Mouse (Mus musculus) forebrain, postnatal 0 days (tissue): ENCODE data around the gene Clstn1. TPM values are rescaled to one million over a fixed set of nuclear protein-coding genes. Genes with fewer than 3 reads are reported as not detected.

ENCODE experiments used
- ATAC-seq: fragments of 200-750 bp; cut with Nextera tagmentation; 2 replicates; pipeline ENCODE4 v1.8.0; 2017; ENCODE audit warnings: mild to moderate bottlenecking, moderate library complexity
- DNase-seq: peaks from one replicate; pipeline ENCODE4 v3.0.0-alpha.2; 2015
- H3K27ac ChIP-seq: fragments of 300-500 bp; sonication (generic); 2 replicates; pipeline ENCODE4 v1.5.1; 2014; ENCODE audit warnings: low read depth, mild to moderate bottlenecking, antibody characterized with exemption, low read length, moderate library complexity, mixed read lengths
- H3K27me3 ChIP-seq: fragments of 300-500 bp; sonication (generic); 2 replicates; pipeline ENCODE4 v1.6.1; 2014; ENCODE audit warnings: mild to moderate bottlenecking, low read length, mixed read lengths; ENCODE audit not compliant: insufficient read depth
- H3K36me3 ChIP-seq: fragments of 300-500 bp; sonication (generic); 2 replicates; pipeline ENCODE4 v1.6.1; 2014; ENCODE audit warnings: mild to moderate bottlenecking, moderate library complexity; ENCODE audit not compliant: insufficient read depth
- H3K4me1 ChIP-seq: fragments of 300-500 bp; sonication (generic); 2 replicates; pipeline ENCODE4 v1.6.1; 2014; ENCODE audit warnings: antibody characterized with exemption; ENCODE audit not compliant: insufficient read depth
- H3K4me2 ChIP-seq: fragments of 300-500 bp; sonication (generic); 2 replicates; pipeline ENCODE4 v1.6.1; 2014; ENCODE audit warnings: low read depth, mild to moderate bottlenecking, moderate library complexity
- H3K4me3 ChIP-seq: fragments of 300-500 bp; sonication (generic); 2 replicates; pipeline ENCODE4 v1.5.1; 2014; ENCODE audit warnings: low read depth, low read length, mixed read lengths
- H3K9ac ChIP-seq: fragments of 300-500 bp; sonication (generic); 2 replicates; pipeline ENCODE4 v1.6.1; 2014; ENCODE audit warnings: mild to moderate bottlenecking
- H3K9me3 ChIP-seq: fragments of 300-500 bp; sonication (generic); 2 replicates; pipeline ENCODE4 v1.6.1; 2016; ENCODE audit warnings: low read length
- CTCF ChIP-seq: sonication (generic); IDR thresholded peaks from 2 replicates; pipeline ENCODE4 v1.5.1; 2016; ENCODE audit warnings: antibody characterized with exemption, control low read depth, low read depth
- WGBS: fragments of 180-500 bp; shearing (Covaris S2); extraction: QIAGEN DNeasy Blood & Tissue Kit; methylation state at CpG from one replicate; pipeline ENCODE4 v1.1.7; 2014; 5-methylcytosine and 5-hydroxymethylcytosine counted together
- polyA plus RNA-seq: library from polyadenylated mRNA; unstranded; fragments of >200 nt; fragmentation: Nextera tagmentation; extraction: Ambion mirVana; gene quantifications from 2 replicates; pipeline ENCODE4 v1.2.1, GENCODE M21; 2015
- total RNA-seq: library from RNA; depleted of rRNA; stranded (reverse); fragments of >200 nt; gene quantifications from 2 replicates; pipeline ENCODE4 v1.2.3, GENCODE M21; 2014

Gene Clstn1
- total and polyA plus RNA-seq, 2 experiments from 2014 or later: 179 to 451 TPM

DNA sequence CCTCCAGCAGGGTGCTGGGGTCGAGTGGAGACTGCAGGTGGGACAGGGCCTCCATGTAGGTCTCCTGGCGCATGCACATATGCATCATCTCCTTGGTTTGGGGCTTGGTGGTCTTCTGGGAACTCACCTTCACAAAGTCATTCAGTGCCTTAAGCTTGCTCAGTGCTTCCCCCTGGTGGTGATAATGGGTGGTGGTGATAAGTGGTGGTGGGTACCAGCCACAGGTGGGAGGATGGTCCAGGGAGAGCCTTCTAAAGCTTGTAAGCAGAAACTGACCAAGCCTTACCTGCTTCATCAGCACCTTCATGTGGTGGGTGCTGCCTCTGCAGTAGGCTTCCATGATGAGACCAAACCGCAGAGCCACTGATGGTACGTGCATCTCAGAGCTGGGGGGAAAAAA lies 68.0 kb downstream of the Clstn1 start:
- WGBS: 95% methylated on average over 4 of the region's 4 CpGs
- H3K36me3 ChIP-seq: peaks cover 88% of the 10 kb centered on the region

DNA sequence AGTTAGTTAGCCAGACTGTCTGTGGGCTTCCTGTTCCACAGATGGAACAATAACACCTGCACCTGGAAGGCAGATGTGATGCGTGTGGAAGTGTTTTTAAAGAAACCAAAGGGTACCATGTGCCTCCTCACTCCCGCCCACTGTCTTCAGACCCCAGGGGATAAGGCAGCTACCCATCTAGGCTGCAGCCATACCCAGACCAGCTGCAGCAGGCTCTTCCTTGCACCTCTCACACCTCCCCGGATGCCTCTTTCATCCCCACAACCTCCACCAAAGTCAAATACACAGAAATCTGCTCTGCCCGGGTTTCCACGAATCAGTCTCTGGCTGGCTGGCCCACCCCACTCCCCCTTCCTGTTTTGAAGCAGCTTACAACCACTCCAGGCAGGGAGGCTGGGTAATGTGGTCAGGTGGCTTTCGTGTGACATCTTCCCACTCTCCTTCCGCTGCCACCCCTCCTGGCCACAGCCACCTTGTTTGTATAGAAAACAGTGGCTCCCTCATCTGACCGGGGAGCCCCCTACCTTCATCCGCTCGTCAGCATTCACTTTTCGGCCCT lies 71.7 kb downstream of the Clstn1 start:
- DNase-seq: no peak
- H3K4me2 ChIP-seq: no peak overlapping the region
- no peak overlapping the region for H3K9ac ChIP-seq
- H3K36me3 ChIP-seq: peaks cover 72% of the 10 kb centered on the region
- no peak for TF ChIP-seq CTCF
- H3K4me3 ChIP-seq: no peak overlapping the region
- no peaks in the 10 kb centered on the region for H3K27me3 ChIP-seq
- no peaks in the 10 kb centered on the region for H3K9me3 ChIP-seq
- no peak overlapping the region for H3K27ac ChIP-seq
- WGBS: 83% methylated on average over 11 of the region's 11 CpGs
- ATAC-seq: no peak
- no peaks in the 10 kb centered on the region for H3K4me1 ChIP-seq

More for the DNA sequence above, 68.0 kb downstream of the Clstn1 start:
- no peaks in the 10 kb centered on the region for H3K4me1 ChIP-seq
- no peaks in the 10 kb centered on the region for H3K27me3 ChIP-seq
- H3K4me3 ChIP-seq: no peak overlapping the region
- 0 out of 2 replicates have a peak, but pooled peaks have one; percentile 32 for ATAC-seq
- peak; percentile 41 for DNase-seq
- no peak overlapping the region for H3K4me2 ChIP-seq
- H3K9me3 ChIP-seq: no peaks in the 10 kb centered on the region
- H3K27ac ChIP-seq: no peak overlapping the region
- no peak overlapping the region for H3K9ac ChIP-seq
- peak; percentile 82 for TF ChIP-seq CTCF

DNA sequence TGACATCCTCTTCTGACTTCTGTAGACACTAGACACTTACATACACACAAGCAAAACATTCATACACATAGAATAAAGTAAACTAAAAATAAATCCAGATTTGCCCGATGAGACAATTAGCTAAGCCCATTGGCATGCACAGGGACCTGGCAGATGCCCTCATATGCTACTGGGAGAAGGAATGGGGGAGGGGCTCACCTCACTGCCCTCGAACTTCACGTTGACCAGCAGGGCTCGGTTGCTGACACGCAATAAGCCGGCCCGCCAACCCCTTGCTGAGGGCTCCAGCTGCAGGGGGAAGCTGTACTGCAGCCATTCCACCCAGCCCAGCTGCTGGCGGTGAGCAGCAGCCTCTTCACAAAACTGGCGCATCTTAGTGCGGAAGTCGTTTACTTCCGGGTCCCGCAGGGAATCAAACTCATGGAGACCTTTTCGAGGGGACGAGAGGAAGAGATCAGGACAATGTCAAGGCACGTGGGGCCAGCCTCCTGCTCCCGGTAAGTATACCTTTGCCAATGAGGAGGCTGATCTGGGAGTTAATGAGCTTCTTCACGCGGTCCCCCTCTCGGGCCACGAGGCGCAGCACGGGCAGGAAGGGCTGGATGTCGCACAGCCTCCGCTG lies 73.3 kb downstream of the Clstn1 start:
- Histone ChIP-seq H3K4me3 (no peak overlapping the region), H3K27ac (no peak overlapping the region), H3K9ac (no peak overlapping the region), H3K36me3 (peaks cover 56% of the 10 kb centered on the region), H3K27me3 (no peaks in the 10 kb centered on the region), H3K4me2 (no peak overlapping the region), H3K9me3 (no peaks in the 10 kb centered on the region), H3K4me1 (no peaks in the 10 kb centered on the region)
- no peak for TF ChIP-seq CTCF
- WGBS: 76% methylated on average over 25 of the region's 25 CpGs
- ATAC-seq (no peak), DNase-seq (no peak)

DNA sequence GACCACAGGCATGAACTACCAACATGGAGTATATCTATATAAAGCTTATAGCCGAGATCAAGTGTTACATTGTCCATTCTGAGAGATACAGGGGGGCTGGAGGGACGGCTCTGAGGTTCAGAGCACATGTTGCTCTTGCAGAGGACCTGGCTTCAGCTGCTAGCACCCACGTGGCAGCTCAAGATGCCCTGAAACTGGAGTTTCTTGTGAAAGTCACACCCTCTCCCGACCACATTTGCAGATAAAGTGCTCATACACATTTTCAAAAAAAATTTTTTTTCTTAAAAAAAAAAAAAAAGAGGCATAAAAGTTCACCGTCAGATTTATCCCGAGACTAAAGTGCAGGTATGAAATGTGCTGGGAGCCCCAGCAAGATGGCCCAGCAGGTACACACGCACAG lies 74.3 kb downstream of the Clstn1 start:
- Histone ChIP-seq H3K9ac (no peak overlapping the region), H3K27me3 (no peaks in the 10 kb centered on the region), H3K4me1 (no peaks in the 10 kb centered on the region), H3K4me2 (no peak overlapping the region), H3K4me3 (no peak overlapping the region), H3K27ac (no peak overlapping the region), H3K9me3 (no peaks in the 10 kb centered on the region), H3K36me3 (peaks cover 53% of the 10 kb centered on the region)
- no peak for TF ChIP-seq CTCF
- 86% methylated on average over 7 of the region's 7 CpGs for WGBS
- ATAC-seq (no peak), DNase-seq (no peak)

DNA sequence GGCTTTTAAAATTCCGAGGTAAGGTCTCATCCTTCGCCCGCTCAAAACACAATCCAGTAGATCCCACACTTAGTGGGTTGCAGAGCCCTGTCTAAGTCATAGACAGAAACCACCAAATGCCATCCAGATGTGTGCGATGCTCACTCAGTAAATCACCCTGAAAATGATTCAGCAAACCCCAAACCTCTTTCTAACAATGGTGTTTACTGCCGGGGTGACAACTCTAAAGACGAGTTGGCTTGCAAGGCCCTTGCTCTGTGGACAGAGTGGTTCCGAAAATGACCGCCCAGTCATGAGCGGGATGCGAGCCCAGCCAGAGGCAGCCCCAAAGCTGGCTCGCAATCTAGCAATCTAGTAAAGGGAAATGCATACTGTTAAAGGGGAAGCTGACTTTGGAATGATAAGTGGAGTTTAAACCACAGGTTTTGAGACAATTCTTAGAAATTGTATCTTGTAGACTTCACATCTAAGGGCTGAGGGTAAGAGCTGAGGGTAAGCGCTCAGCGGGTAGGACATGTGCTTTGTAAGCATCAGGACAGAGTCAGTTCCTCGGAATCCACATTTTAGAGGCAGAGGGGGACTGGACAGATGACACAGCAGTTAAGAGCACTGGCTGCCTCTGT lies 75.8 kb downstream of the Clstn1 start:
- Histone ChIP-seq H3K9me3 (no peaks in the 10 kb centered on the region), H3K27ac (no peak overlapping the region), H3K4me3 (no peak overlapping the region), H3K36me3 (peaks cover 42% of the 10 kb centered on the region), H3K9ac (no peak overlapping the region), H3K4me1 (no peaks in the 10 kb centered on the region), H3K4me2 (no peak overlapping the region), H3K27me3 (no peaks in the 10 kb centered on the region)
- TF ChIP-seq CTCF: no peak
- ATAC-seq: no peak
- DNase-seq: no peak
- WGBS: 92% methylated on average over 14 of the region's 14 CpGs

DNA sequence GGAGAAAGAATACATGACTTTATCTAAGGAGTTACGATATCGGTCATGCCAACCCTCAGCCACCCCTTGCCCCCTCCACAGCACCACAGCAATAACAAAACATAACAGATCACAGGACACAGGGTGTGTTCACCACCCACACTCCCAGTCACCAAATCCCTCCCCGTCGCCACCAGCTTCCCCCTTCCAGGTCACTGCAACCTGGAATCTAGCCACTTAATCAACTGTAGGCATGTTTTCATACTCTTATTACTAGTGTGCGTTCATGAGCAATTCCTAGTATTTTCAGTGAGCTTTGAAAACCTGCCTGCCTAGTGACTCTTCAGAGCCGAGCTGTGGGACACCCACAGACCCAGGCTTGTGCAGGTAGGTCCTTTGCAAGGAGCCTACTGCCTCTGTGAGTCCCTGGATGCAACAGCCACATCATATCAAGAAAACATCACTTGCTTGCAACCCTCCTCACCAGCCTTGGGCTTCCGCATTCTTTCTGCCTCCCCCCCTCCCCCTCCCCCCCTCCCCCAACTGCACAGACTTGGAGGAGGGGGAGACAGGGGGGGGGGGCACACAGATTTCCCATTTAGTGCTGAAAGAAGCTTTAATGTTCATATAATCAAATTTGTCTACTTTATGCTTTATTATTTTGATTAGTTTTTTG lies 77.7 kb downstream of the Clstn1 start:
- Histone ChIP-seq H3K27me3 (no peaks in the 10 kb centered on the region), H3K36me3 (peaks cover 29% of the 10 kb centered on the region; the same call in 1 of the 2 replicates), H3K27ac (no peak overlapping the region), H3K4me3 (no peak overlapping the region), H3K9me3 (no peaks in the 10 kb centered on the region), H3K4me2 (no peak overlapping the region), H3K4me1 (no peaks in the 10 kb centered on the region), H3K9ac (no peak overlapping the region)
- ATAC-seq: no peak
- no peak for TF ChIP-seq CTCF
- 83% methylated on average over 7 of the region's 7 CpGs for WGBS
- no peak for DNase-seq

DNA sequence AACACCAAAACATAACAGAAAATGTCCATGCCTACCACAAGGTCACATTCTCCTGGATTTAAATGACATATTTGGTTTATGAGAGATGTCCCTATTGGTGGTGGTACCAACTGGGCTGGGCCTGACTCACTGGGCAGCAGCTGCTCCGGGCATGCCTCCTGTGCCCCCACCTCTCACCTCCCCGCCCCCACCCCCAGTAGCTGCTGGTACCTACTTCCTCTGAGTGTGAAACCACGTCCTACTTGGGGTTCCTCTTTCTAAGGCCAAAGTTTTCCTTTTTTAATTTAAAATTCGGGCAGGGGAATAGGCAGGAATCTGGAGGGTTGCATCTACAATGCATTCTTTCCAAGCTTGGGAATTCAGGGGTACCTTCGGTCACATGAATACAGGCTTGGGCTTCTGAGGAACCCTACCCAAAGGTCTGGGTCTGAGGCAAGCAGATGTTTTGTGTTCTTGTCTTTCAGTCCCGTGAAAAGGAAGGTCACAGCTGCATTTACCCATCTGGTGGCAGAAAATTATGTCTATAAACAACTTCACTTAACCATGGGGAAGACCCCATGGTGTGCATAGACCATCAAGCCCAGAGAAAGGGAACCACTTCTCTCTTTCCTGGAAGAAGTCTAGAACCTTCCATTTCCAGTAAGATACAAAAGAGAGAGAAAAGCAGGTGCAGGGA lies 78.9 kb downstream of the Clstn1 start:
- H3K27me3 ChIP-seq: no peaks in the 10 kb centered on the region

More for the DNA sequence above, 78.9 kb downstream of the Clstn1 start:
- H3K4me3 ChIP-seq: no peak overlapping the region
- no peak for TF ChIP-seq CTCF
- H3K9me3 ChIP-seq: no peaks in the 10 kb centered on the region
- H3K9ac ChIP-seq: no peak overlapping the region
- ATAC-seq (no peak), DNase-seq (no peak)
- WGBS: 78% methylated on average over 6 of the region's 6 CpGs
- H3K36me3 ChIP-seq: peaks cover 22% of the 10 kb centered on the region; the same call in 1 of the 2 replicates
- no peak overlapping the region for H3K4me2 ChIP-seq
- H3K27ac ChIP-seq: no peak overlapping the region
- no peaks in the 10 kb centered on the region for H3K4me1 ChIP-seq
